Mouse (Mus musculus) stomach, postnatal 0 days (tissue): ENCODE measurements around the gene Tpmt.

ENCODE experiments used
- CTCF ChIP-seq: IDR thresholded peaks from 2 replicates; pipeline ENCODE4 v1.5.1; 2016; ENCODE audit warnings: antibody characterized with exemption, low read depth, mild to moderate bottlenecking, moderate library complexity
- EP300 ChIP-seq: optimal IDR thresholded peaks from 2 replicates; pipeline ENCODE3; 2016; ENCODE audit warnings: antibody characterized with exemption

DNA sequence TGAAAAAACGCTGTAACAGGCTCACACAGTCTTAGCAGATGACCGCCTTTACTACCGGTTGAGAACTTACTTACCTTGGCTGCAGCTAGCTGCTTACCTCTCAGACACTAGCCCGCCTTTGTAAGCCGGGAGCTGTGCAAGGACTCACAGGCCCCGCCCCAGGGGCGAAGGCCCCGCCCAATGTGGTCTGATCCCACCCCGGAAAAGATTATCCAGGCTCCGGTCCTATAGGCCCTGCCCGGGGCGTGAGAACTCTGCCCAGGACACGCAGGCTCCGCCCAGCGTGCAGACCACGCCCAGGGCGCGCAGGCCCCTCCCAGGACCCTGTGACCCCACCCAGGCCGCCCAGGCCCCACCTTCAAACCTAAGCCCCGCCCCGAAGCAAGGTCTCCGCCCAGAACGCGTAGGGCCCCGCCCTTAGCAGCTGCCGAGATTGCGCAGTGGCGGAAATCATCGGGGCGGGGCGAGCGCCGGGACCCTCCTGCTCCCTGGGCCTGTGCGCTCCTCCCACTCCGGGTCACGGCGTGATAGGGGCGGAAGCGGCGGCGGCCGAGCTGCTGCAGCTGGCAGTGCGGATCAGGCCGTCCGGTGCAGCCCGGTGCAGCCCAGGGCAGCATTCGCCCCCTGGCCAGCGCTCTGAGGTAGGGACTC lies 1.4 kb downstream of the Tpmt start, which contains the start of gene Kdm1b:
- no peak; the same call in 1 of the 2 replicates for TF ChIP-seq CTCF
- no peak for TF ChIP-seq EP300
